Mouse (Mus musculus) intestine, embryonic 14.5 days (tissue): ENCODE data around the gene Arfgef3. TPM values are rescaled to one million over a fixed set of nuclear protein-coding genes. Genes with fewer than 3 reads are reported as not detected.
"Not testable (repeated sequence)": the region's sequence is repeated elsewhere in the genome, so short reads cannot be mapped to it uniquely, and the experiment has no call there.

ENCODE experiments used
- ATAC-seq: fragments of 200-750 bp; cut with Nextera tagmentation; replicated peaks from 2 replicates; pipeline ENCODE4 v1.8.0; 2017; ENCODE audit warnings: low read depth, moderate number of reproducible peaks, moderate TSS enrichment, moderate library complexity; ENCODE audit not compliant: low FRiP score, low TSS enrichment
- DNase-seq: peaks from one replicate; pipeline ENCODE4 v3.0.0-alpha.2; 2018; ENCODE audit warnings: low spot score
- H3K27ac ChIP-seq: fragments of 300-500 bp; sonication (generic); 2 replicates; pipeline ENCODE4 v1.5.1; 2014; ENCODE audit warnings: low read depth, mild to moderate bottlenecking, control low read depth
- H3K27me3 ChIP-seq: fragments of 300-500 bp; sonication (generic); replicated peaks from 2 replicates; pipeline ENCODE4 v1.6.1; 2014; ENCODE audit warnings: low read length, control low read depth; ENCODE audit not compliant: control insufficient read depth, insufficient read depth
- H3K36me3 ChIP-seq: fragments of 300-500 bp; sonication (generic); 2 replicates; pipeline ENCODE4 v1.6.1; 2014; ENCODE audit warnings: low read length, control low read depth; ENCODE audit not compliant: control insufficient read depth, insufficient read depth
- H3K4me1 ChIP-seq: fragments of 300-500 bp; sonication (generic); replicated peaks from 2 replicates; pipeline ENCODE4 v1.6.1; 2014; ENCODE audit warnings: low read length, control low read depth, mixed read lengths; ENCODE audit not compliant: control insufficient read depth, insufficient read depth
- H3K4me2 ChIP-seq: fragments of 300-500 bp; sonication (generic); 2 replicates; pipeline ENCODE4 v1.6.1; 2014; ENCODE audit warnings: low read length
- H3K4me3 ChIP-seq: fragments of 300-500 bp; sonication (generic); 2 replicates; pipeline ENCODE4 v1.5.1; 2014; ENCODE audit warnings: low read depth, low read length, control low read depth, mixed read lengths
- H3K9ac ChIP-seq: fragments of 300-500 bp; sonication (generic); 2 replicates; pipeline ENCODE4 v1.6.1; 2014; ENCODE audit warnings: mild to moderate bottlenecking, low read length
- H3K9me3 ChIP-seq: fragments of 300-500 bp; sonication (generic); 2 replicates; pipeline ENCODE4 v1.6.1; 2016; ENCODE audit warnings: low read length, control low read depth; ENCODE audit not compliant: control insufficient read depth
- WGBS: fragments of 180-500 bp; shearing (Covaris S2); extraction: QIAGEN DNeasy Blood & Tissue Kit; methylation state at CpG from one replicate; pipeline ENCODE4 v1.1.7; 2014; 5-methylcytosine and 5-hydroxymethylcytosine counted together
- polyA plus RNA-seq: library from polyadenylated mRNA; unstranded; fragments of >200 nt; fragmentation: Nextera tagmentation; extraction: Ambion mirVana; gene quantifications from 2 replicates; pipeline ENCODE4 v1.2.1, GENCODE M21; 2014

Gene Arfgef3
- polyA plus RNA-seq, 1 experiment from 2014 or later = 3.2 TPM

GRCm38 (mm10) chr10:18640596-18640995 is 103.2 kb downstream of the Arfgef3 start:
- 72% methylated on average over 5 of the region's 5 CpGs for WGBS

GRCm38 (mm10) chr10:18635450-18635849 is 108.3 kb downstream of the Arfgef3 start:
- no peaks in the 10 kb centered on the region for H3K27me3 ChIP-seq
- no peak for ATAC-seq

More at GRCm38 (mm10) chr10:18640596-18640995, 103.2 kb downstream of the Arfgef3 start:
- H3K27ac ChIP-seq = no peak overlapping the region
- no peaks in the 10 kb centered on the region for H3K9me3 ChIP-seq
- ATAC-seq (no peak), DNase-seq (no peak)
- no peak overlapping the region for H3K9ac ChIP-seq
- no peaks in the 10 kb centered on the region for H3K4me1 ChIP-seq
- no peak overlapping the region for H3K4me3 ChIP-seq
- H3K4me2 ChIP-seq = no peak overlapping the region
- H3K27me3 ChIP-seq = no peaks in the 10 kb centered on the region
- H3K36me3 ChIP-seq = no peaks in the 10 kb centered on the region

GRCm38 (mm10) chr10:18634405-18634985 is 109.3 kb downstream of the Arfgef3 start:
- ATAC-seq (no peak), DNase-seq (peak; percentile 23)
- Histone ChIP-seq H3K4me3 (no peak overlapping the region), H3K36me3 (no peaks in the 10 kb centered on the region), H3K4me1 (no peaks in the 10 kb centered on the region), H3K9me3 (no peaks in the 10 kb centered on the region), H3K27me3 (no peaks in the 10 kb centered on the region), H3K4me2 (no peak overlapping the region), H3K9ac (no peak overlapping the region), H3K27ac (no peak overlapping the region)
- 75% methylated on average over 7 of the region's 7 CpGs for WGBS

More at GRCm38 (mm10) chr10:18635450-18635849, 108.3 kb downstream of the Arfgef3 start:
- Histone ChIP-seq H3K4me1 (no peaks in the 10 kb centered on the region), H3K4me3 (no peak overlapping the region), H3K9ac (no peak overlapping the region), H3K4me2 (no peak overlapping the region), H3K27ac (no peak overlapping the region), H3K9me3 (no peaks in the 10 kb centered on the region), H3K36me3 (no peaks in the 10 kb centered on the region)
- no peak for DNase-seq
- 93% methylated on average over 9 of the region's 9 CpGs for WGBS

- no peak for DNase-seq
- no peak for ATAC-seq
- Histone ChIP-seq H3K9me3 (no peaks in the 10 kb centered on the region), H3K4me1 (no peaks in the 10 kb centered on the region), H3K36me3 (no peaks in the 10 kb centered on the region), H3K9ac (no peak overlapping the region), H3K27ac (no peak overlapping the region), H3K4me3 (no peak overlapping the region), H3K27me3 (no peaks in the 10 kb centered on the region), H3K4me2 (no peak overlapping the region)
- WGBS = 85% methylated on average over 8 of the region's 8 CpGs
Observed at GRCm38 (mm10) chr10:18630498-18630897, 113.3 kb downstream of the Arfgef3 start.

GRCm38 (mm10) chr10:18627530-18627929 is 116.2 kb downstream of the Arfgef3 start:
- Histone ChIP-seq H3K9ac (no peak overlapping the region), H3K27ac (no peak overlapping the region), H3K9me3 (no peaks in the 10 kb centered on the region), H3K4me2 (no peak overlapping the region), H3K4me1 (no peaks in the 10 kb centered on the region), H3K27me3 (no peaks in the 10 kb centered on the region), H3K4me3 (no peak overlapping the region), H3K36me3 (no peaks in the 10 kb centered on the region)
- WGBS = 88% methylated on average over 6 of the region's 6 CpGs
- no peak for ATAC-seq
- DNase-seq = no peak

GRCm38 (mm10) chr10:18612796-18613195 is 131.0 kb downstream of the Arfgef3 start:
- H3K9ac ChIP-seq = no peak overlapping the region
- H3K4me1 ChIP-seq = no peaks in the 10 kb centered on the region
- no peaks in the 10 kb centered on the region for H3K27me3 ChIP-seq
- H3K4me2 ChIP-seq = no peak overlapping the region
- H3K27ac ChIP-seq = no peak overlapping the region
- no peaks in the 10 kb centered on the region for H3K36me3 ChIP-seq
- WGBS = 62% methylated on average over 2 of the region's 2 CpGs
- H3K9me3 ChIP-seq = no peaks in the 10 kb centered on the region
- ATAC-seq (no peak), DNase-seq (no peak)
- no peak overlapping the region for H3K4me3 ChIP-seq

GRCm38 (mm10) chr10:18604827-18605535 is 138.8 kb downstream of the Arfgef3 start:
- H3K4me1 ChIP-seq, H3K36me3 ChIP-seq, H3K27me3 ChIP-seq, H3K4me2 ChIP-seq, H3K4me3 ChIP-seq, DNase-seq, H3K9me3 ChIP-seq, H3K9ac ChIP-seq: not testable (repeated sequence)
- H3K27ac ChIP-seq = peak overlapping the region; percentile 5; the same call in 1 of the 2 replicates
- peak; percentile 87 for ATAC-seq
- 49% methylated on average over 5 of the region's 5 CpGs for WGBS

- Histone ChIP-seq H3K27me3 (no peaks in the 10 kb centered on the region), H3K27ac (no peak overlapping the region), H3K36me3 (no peaks in the 10 kb centered on the region), H3K4me3 (no peak overlapping the region), H3K9me3 (no peaks in the 10 kb centered on the region), H3K4me2 (no peak overlapping the region), H3K4me1 (no peaks in the 10 kb centered on the region), H3K9ac (no peak overlapping the region)
- DNase-seq = peak; percentile 80
- no peak for ATAC-seq
- WGBS = 28% methylated on average over 4 of the region's 4 CpGs
Observed at GRCm38 (mm10) chr10:18602030-18602429, 141.7 kb downstream of the Arfgef3 start.

GRCm38 (mm10) chr10:18597601-18598000 is 146.1 kb downstream of the Arfgef3 start:
- Histone ChIP-seq H3K27me3 (no peaks in the 10 kb centered on the region), H3K27ac (no peak overlapping the region), H3K4me2 (no peak overlapping the region), H3K9ac (no peak overlapping the region), H3K36me3 (no peaks in the 10 kb centered on the region), H3K4me3 (no peak overlapping the region), H3K9me3 (no peaks in the 10 kb centered on the region), H3K4me1 (no peaks in the 10 kb centered on the region)
- ATAC-seq (no peak), DNase-seq (no peak)
- 91% methylated on average over 6 of the region's 6 CpGs for WGBS
